Mouse (Mus musculus) spleen, embryonic (tissue): ENCODE measurements around the gene Krt36.

ENCODE experiments used
- CTCF ChIA-PET: fragments of 350-600 bp; sonication (Branson Sonifier 250); formaldehyde crosslinking; loops from one replicate; lab custom pipeline; 2022; lab: Charles Lee

Krt36 gene

GRCm38 (mm10) chr11:100105576-100106122, at the start of gene Krt36:
Krt36 (minus strand) TSS chr11:100105626.
- CTCF ChIA-PET, result no interaction called here

GRCm38 (mm10) chr11:100148615-100149330, 43.3 kb upstream of the Krt36 start, which contains the start of gene Krt19:
Krt19 (minus strand) TSS chr11:100148665.
- CTCF ChIA-PET, result interaction anchor here (0.5 kb wide), 1 partner anchor 22 kb away, joined by 14 read pairs; no protein-coding TSS in a partner anchor

- CTCF ChIA-PET, result interaction anchor here (0.5 kb wide), 1 partner anchor 23 kb away, joined by 14 read pairs; no protein-coding TSS in a partner anchor
Measured at GRCm38 (mm10) chr11:100147566-100148353, 42.3 kb upstream of the Krt36 start.

GRCm38 (mm10) chr11:100145858-100146560, 40.6 kb upstream of the Krt36 start:
- CTCF ChIA-PET, result no interaction called here

- CTCF ChIA-PET, result no interaction called here
Measured at GRCm38 (mm10) chr11:100145104-100145503, 39.7 kb upstream of the Krt36 start.

GRCm38 (mm10) chr11:100140966-100141365, 35.5 kb upstream of the Krt36 start:
- CTCF ChIA-PET, result no interaction called here

- CTCF ChIA-PET, result no interaction called here
Measured at GRCm38 (mm10) chr11:100139391-100139790, 34.0 kb upstream of the Krt36 start.

GRCm38 (mm10) chr11:100138809-100139208, 33.4 kb upstream of the Krt36 start:
- CTCF ChIA-PET, result no interaction called here

GRCm38 (mm10) chr11:100137693-100138092, 32.3 kb upstream of the Krt36 start:
- CTCF ChIA-PET, result no interaction called here

- CTCF ChIA-PET, result no interaction called here
Measured at GRCm38 (mm10) chr11:100136559-100136958, 31.1 kb upstream of the Krt36 start.

GRCm38 (mm10) chr11:100135731-100136130, 30.3 kb upstream of the Krt36 start, which contains the start of gene Krt15:
Krt15 (minus strand) TSS chr11:100135928.
- CTCF ChIA-PET, result no interaction called here

- CTCF ChIA-PET, result no interaction called here
Measured at GRCm38 (mm10) chr11:100124901-100125300, 19.5 kb upstream of the Krt36 start.

- CTCF ChIA-PET, result no interaction called here
Measured at GRCm38 (mm10) chr11:100121466-100121865, 16.0 kb upstream of the Krt36 start, which contains the start of gene Krt13. Krt13 (minus strand) TSS chr11:100121566.

- CTCF ChIA-PET, result no interaction called here
Measured at GRCm38 (mm10) chr11:100120331-100120730, 14.9 kb upstream of the Krt36 start.

- CTCF ChIA-PET, result no interaction called here
Measured at GRCm38 (mm10) chr11:100113742-100114029, 8.3 kb upstream of the Krt36 start.

GRCm38 (mm10) chr11:100112935-100113741, 7.7 kb upstream of the Krt36 start:
- CTCF ChIA-PET, result no interaction called here

GRCm38 (mm10) chr11:100102693-100103429, 2.6 kb downstream of the Krt36 start:
- CTCF ChIA-PET, result no interaction called here

GRCm38 (mm10) chr11:100100391-100100790, 5.0 kb downstream of the Krt36 start:
- CTCF ChIA-PET, result no interaction called here

- CTCF ChIA-PET, result no interaction called here
Measured at GRCm38 (mm10) chr11:100097819-100098218, 7.6 kb downstream of the Krt36 start.

- CTCF ChIA-PET, result no interaction called here
Measured at GRCm38 (mm10) chr11:100096141-100096540, 9.3 kb downstream of the Krt36 start, which contains the start of gene Krt35. Krt35 (minus strand) TSS chr11:100096241.
